Mouse (Mus musculus): ENCODE data around the gene Baz2b. TPM values are rescaled to one million over a fixed set of nuclear protein-coding genes. Genes with fewer than 3 reads are reported as not detected.

Gene Baz2b
- polyA plus RNA-seq, 2 experiments: 36.0 to 45.6 TPM

DNA sequence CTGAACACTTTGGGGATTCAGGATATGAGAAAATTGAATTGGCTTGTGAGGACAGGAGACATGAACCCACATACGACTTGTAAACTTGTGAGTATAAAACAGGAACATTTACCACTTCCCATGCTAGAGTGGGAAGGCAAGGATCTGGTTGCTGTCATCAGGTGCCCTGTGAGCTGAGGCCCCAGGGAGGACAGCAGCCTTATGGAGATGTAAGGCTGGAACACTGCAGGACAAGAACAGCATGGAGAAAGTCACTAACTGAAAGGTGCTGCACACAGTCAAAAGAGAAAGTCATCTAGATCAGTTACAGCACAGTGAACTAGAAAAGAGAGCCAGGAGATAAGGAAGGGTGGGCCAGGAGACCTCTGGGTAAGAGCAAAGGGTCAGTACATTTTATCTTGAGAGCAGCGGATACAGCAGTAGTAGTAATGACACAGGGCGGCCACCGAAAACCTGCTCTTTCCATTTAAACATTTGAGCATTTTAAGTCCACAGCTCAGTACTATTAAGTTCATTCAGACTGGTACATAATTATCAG lies 236.5 kb downstream of the Baz2b start:
- no peak for TF ChIP-seq POLR2A (IDR thresholded peaks at IDR 0.05; ENCODE audit: borderline replicate concordance, extremely low read depth, insufficient read depth, insufficient read length)
- peaks cover 40% of the 10 kb centered on the region for H3K36me3 ChIP-seq (ENCODE audit: control insufficient read depth, insufficient read depth, low read length)
- 77% methylated on average over 4 of the region's 4 CpGs for WGBS
- H3K27me3 ChIP-seq (ENCODE audit: control insufficient read depth, insufficient read depth, low read length): no peaks in the 10 kb centered on the region
- H3K9ac ChIP-seq (ENCODE audit: low read depth, low read length, severe bottlenecking): no peak overlapping the region
- no peaks in the 10 kb centered on the region for H3K9me3 ChIP-seq (ENCODE audit: control insufficient read depth, low read length)
- no peaks in the 10 kb centered on the region for H3K4me1 ChIP-seq (ENCODE audit: control insufficient read depth, insufficient read depth, low read length)
- ATAC-seq (ENCODE audit: low FRiP score, low read depth) (no peak), DNase-seq (ENCODE audit: low spot score) (no peak)
- no peak overlapping the region for H3K27ac ChIP-seq (replicated peaks; ENCODE audit: low read depth, low read length)
- H3K4me2 ChIP-seq (replicated peaks; ENCODE audit: low read depth, low read length, severe bottlenecking): no peak overlapping the region
- H3K4me3 ChIP-seq (replicated peaks; ENCODE audit: low read length): no peak overlapping the region

DNA sequence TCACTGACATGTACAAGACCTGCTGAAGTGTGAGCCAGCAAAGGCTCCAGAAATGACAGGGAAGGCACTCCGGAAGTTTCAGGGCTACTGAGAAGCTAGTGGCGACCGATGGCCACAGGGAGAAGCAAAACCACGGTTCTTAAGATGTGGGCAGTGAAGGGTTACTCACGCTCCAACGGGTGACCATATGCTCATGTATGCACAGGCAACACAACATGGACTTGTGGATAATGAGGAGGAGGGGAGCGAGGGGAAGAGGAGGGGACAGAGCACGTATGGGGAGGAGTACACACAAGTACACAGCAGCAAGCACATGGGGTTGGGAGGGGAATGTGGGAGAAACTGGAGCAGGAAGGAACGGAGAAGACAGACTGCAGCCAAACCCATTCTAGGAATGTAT lies 239.1 kb downstream of the Baz2b start:
- no peak for DNase-seq (ENCODE audit: low spot score)
- H3K27me3 ChIP-seq (ENCODE audit: control insufficient read depth, insufficient read depth, low read length): no peaks in the 10 kb centered on the region
- H3K9ac ChIP-seq (ENCODE audit: low read depth, low read length, severe bottlenecking): no peak overlapping the region
- TF ChIP-seq POLR2A (IDR thresholded peaks at IDR 0.05; ENCODE audit: borderline replicate concordance, extremely low read depth, insufficient read depth, insufficient read length): no peak
- no peak overlapping the region for H3K27ac ChIP-seq (replicated peaks; ENCODE audit: low read depth, low read length)
- WGBS: 69% methylated on average over 9 of the region's 9 CpGs
- H3K4me3 ChIP-seq (replicated peaks; ENCODE audit: low read length): no peak overlapping the region
- no peak overlapping the region for H3K4me2 ChIP-seq (replicated peaks; ENCODE audit: low read depth, low read length, severe bottlenecking)
- H3K36me3 ChIP-seq (ENCODE audit: control insufficient read depth, insufficient read depth, low read length): peaks cover 31% of the 10 kb centered on the region
- H3K9me3 ChIP-seq (ENCODE audit: control insufficient read depth, low read length): no peaks in the 10 kb centered on the region
- no peak for ATAC-seq (ENCODE audit: low FRiP score, low read depth)
- H3K4me1 ChIP-seq (ENCODE audit: control insufficient read depth, insufficient read depth, low read length): no peaks in the 10 kb centered on the region

DNA sequence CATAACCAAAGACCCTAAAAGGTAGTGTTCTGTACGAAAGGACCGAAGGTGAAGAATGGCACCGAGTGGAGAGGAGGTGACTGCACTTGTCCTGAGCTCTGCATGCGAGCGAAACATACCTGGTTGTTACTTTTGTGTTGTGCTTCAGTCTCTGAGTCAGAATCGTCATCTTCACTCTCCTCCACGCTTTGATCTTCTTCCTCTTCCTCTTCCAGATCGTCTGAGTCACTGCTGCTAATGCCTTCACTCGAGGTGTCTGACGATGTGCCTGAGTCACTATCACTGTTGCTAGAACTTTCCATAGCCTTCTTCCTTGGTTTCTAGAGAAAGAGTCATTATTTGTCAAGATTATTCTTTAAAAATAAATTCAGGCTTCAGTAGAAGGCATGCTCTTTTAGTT lies 240.5 kb downstream of the Baz2b start:
- DNase-seq (ENCODE audit: low spot score) (no peak), ATAC-seq (ENCODE audit: low FRiP score, low read depth) (no peak)
- no peaks in the 10 kb centered on the region for H3K9me3 ChIP-seq (ENCODE audit: control insufficient read depth, low read length)
- no peak overlapping the region for H3K4me3 ChIP-seq (replicated peaks; ENCODE audit: low read length)
- no peak overlapping the region for H3K27ac ChIP-seq (replicated peaks; ENCODE audit: low read depth, low read length)
- H3K36me3 ChIP-seq (ENCODE audit: control insufficient read depth, insufficient read depth, low read length): peaks cover 29% of the 10 kb centered on the region
- no peaks in the 10 kb centered on the region for H3K4me1 ChIP-seq (ENCODE audit: control insufficient read depth, insufficient read depth, low read length)
- H3K4me2 ChIP-seq (replicated peaks; ENCODE audit: low read depth, low read length, severe bottlenecking): no peak overlapping the region
- TF ChIP-seq POLR2A (IDR thresholded peaks at IDR 0.05; ENCODE audit: borderline replicate concordance, extremely low read depth, insufficient read depth, insufficient read length): no peak
- no peak overlapping the region for H3K9ac ChIP-seq (ENCODE audit: low read depth, low read length, severe bottlenecking)
- H3K27me3 ChIP-seq (ENCODE audit: control insufficient read depth, insufficient read depth, low read length): no peaks in the 10 kb centered on the region
- WGBS: 86% methylated on average over 10 of the region's 10 CpGs

DNA sequence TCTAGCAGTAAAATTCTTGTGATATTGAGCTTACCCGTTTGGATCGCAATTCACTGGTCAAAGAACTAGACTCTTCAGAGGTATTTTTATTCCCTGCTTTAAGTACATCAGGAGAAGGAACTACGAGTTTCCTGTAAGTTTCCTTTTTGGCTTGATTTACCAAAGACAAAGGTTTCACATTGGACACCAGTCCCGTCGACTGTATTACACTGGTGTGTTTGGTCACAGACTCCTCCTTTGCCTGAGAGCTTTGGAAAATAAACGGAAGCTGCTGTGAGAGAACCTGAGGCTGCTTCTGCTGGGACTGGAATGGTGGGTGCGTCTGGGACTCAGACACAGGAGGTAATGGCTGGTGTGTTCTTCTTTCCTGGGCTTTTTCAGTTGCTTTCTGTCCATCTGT lies 241.0 kb downstream of the Baz2b start:
- no peak overlapping the region for H3K9ac ChIP-seq (ENCODE audit: low read depth, low read length, severe bottlenecking)
- H3K27me3 ChIP-seq (ENCODE audit: control insufficient read depth, insufficient read depth, low read length): no peaks in the 10 kb centered on the region
- no peaks in the 10 kb centered on the region for H3K9me3 ChIP-seq (ENCODE audit: control insufficient read depth, low read length)
- H3K27ac ChIP-seq (replicated peaks; ENCODE audit: low read depth, low read length): no peak overlapping the region
- H3K36me3 ChIP-seq (ENCODE audit: control insufficient read depth, insufficient read depth, low read length): peaks cover 29% of the 10 kb centered on the region
- no peak for TF ChIP-seq POLR2A (IDR thresholded peaks at IDR 0.05; ENCODE audit: borderline replicate concordance, extremely low read depth, insufficient read depth, insufficient read length)
- WGBS: 83% methylated on average over 7 of the region's 7 CpGs
- no peak for ATAC-seq (ENCODE audit: low FRiP score, low read depth)
- H3K4me2 ChIP-seq (replicated peaks; ENCODE audit: low read depth, low read length, severe bottlenecking): no peak overlapping the region
- no peaks in the 10 kb centered on the region for H3K4me1 ChIP-seq (ENCODE audit: control insufficient read depth, insufficient read depth, low read length)
- no peak for DNase-seq (ENCODE audit: low spot score)
- no peak overlapping the region for H3K4me3 ChIP-seq (replicated peaks; ENCODE audit: low read length)

- peak; percentile 14 for DNase-seq (ENCODE audit: low spot score)
- no peaks in the 10 kb centered on the region for H3K4me1 ChIP-seq (ENCODE audit: control insufficient read depth, insufficient read depth, low read length)
- H3K27me3 ChIP-seq (ENCODE audit: control insufficient read depth, insufficient read depth, low read length): no peaks in the 10 kb centered on the region
- TF ChIP-seq POLR2A (IDR thresholded peaks at IDR 0.05; ENCODE audit: borderline replicate concordance, extremely low read depth, insufficient read depth, insufficient read length): no peak
- peaks cover 33% of the 10 kb centered on the region for H3K36me3 ChIP-seq (ENCODE audit: control insufficient read depth, insufficient read depth, low read length)
- no peak overlapping the region for H3K27ac ChIP-seq (replicated peaks; ENCODE audit: low read depth, low read length)
- WGBS: 75% methylated on average over 6 of the region's 6 CpGs
- no peak overlapping the region for H3K4me2 ChIP-seq (replicated peaks; ENCODE audit: low read depth, low read length, severe bottlenecking)
- no peak for ATAC-seq (ENCODE audit: low FRiP score, low read depth)
- H3K9ac ChIP-seq (ENCODE audit: low read depth, low read length, severe bottlenecking): no peak overlapping the region
- no peaks in the 10 kb centered on the region for H3K9me3 ChIP-seq (ENCODE audit: control insufficient read depth, low read length)
- H3K4me3 ChIP-seq (replicated peaks; ENCODE audit: low read length): no peak overlapping the region
Observed at GRCm38 (mm10) chr2:59966454-59966853, 243.2 kb downstream of the Baz2b start.

- peaks cover 25% of the 10 kb centered on the region for H3K36me3 ChIP-seq (ENCODE audit: control insufficient read depth, insufficient read depth, low read length)
- DNase-seq (ENCODE audit: low spot score): no peak
- ATAC-seq (ENCODE audit: low FRiP score, low read depth): peak; percentile 36; the same call in 1 of the 2 replicates
- 0 out of 2 replicates have a peak overlapping the region, but pooled peaks have one; percentile 7 for H3K27ac ChIP-seq (replicated peaks; ENCODE audit: low read depth, low read length)
- 68% methylated on average over 5 of the region's 5 CpGs for WGBS
- no peak overlapping the region for H3K9ac ChIP-seq (ENCODE audit: low read depth, low read length, severe bottlenecking)
- TF ChIP-seq POLR2A (IDR thresholded peaks at IDR 0.05; ENCODE audit: borderline replicate concordance, extremely low read depth, insufficient read depth, insufficient read length): no peak
- H3K9me3 ChIP-seq (ENCODE audit: control insufficient read depth, low read length): no peaks in the 10 kb centered on the region
- no peaks in the 10 kb centered on the region for H3K27me3 ChIP-seq (ENCODE audit: control insufficient read depth, insufficient read depth, low read length)
- H3K4me3 ChIP-seq (replicated peaks; ENCODE audit: low read length): no peak overlapping the region
- no peaks in the 10 kb centered on the region for H3K4me1 ChIP-seq (ENCODE audit: control insufficient read depth, insufficient read depth, low read length)
- H3K4me2 ChIP-seq (replicated peaks; ENCODE audit: low read depth, low read length, severe bottlenecking): no peak overlapping the region
Observed at GRCm38 (mm10) chr2:59963011-59963410, 246.6 kb downstream of the Baz2b start.
